ENCODE assay signal across 8 mouse cellular contexts in the genomic region with DNA sequence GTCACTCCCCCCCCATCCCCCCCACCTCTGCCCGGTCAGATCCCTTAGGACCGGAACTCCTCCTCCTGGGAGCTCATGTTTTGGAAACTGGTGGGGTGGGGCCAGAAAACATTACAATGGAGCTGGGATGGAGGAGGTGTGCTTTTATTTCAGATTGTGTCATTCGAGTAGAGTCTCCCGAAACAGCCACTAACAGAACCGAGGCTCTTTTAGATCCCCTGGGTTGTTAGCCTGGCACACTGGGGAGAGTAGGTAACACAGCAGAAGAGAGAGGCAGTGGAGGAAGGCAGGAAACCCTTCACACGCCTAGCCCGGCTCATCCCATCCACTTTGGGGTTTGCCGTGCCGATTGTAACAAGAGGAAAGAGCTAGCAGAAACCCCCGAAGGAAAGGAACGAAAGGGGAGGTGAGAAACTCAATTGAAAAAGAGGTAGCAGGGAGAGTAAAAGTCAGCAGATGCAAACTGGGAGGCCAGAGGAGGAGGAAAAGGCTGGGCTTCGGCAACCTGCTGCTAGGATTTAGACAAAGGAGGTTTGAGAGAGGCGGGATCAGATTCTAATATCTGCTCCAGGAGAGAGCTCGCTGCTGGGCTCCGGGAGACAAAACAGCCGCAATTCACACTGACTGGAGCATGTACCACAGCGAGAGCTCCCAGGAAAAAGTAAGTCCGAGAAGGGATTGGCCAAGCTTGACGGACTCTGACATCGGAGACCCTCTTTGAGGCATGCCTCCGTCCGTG. TPM values are rescaled to one million over a fixed set of nuclear protein-coding genes. Genes with fewer than 3 reads are reported as not detected.
DNase-seq lines count a peak whose midpoint lies in the region; ATAC-seq lines count a peak whose summit lies in the region.

No protein-coding gene starts in this region.

- H3K4me2 ChIP-seq in forebrain, embryonic 11.5 days (ENCODE audit: low read depth, low read length, severe bottlenecking), result peak overlapping the region; percentile 62
- H3K4me2 ChIP-seq in intestine, embryonic 15.5 days (replicated peaks), result peak overlapping the region; percentile 62

- H3K36me3 ChIP-seq in forebrain, embryonic 11.5 days (ENCODE audit: control insufficient read depth, insufficient read depth, low read length), result no peaks in the 10 kb centered on the region
- H3K36me3 ChIP-seq in intestine, embryonic 15.5 days, result no peaks in the 10 kb centered on the region

- H3K4me3 ChIP-seq in forebrain, embryonic 11.5 days (ENCODE audit: low read depth, low read length), result peak overlapping the region; percentile 29
- peak overlapping the region; percentile 29 for H3K4me3 ChIP-seq in intestine, embryonic 15.5 days (replicated peaks)

- H3K9ac ChIP-seq in forebrain, embryonic 11.5 days (ENCODE audit: low read length), result peak overlapping the region; percentile 59
- H3K9ac ChIP-seq in intestine, embryonic 15.5 days, result peak overlapping the region; percentile 27

- peaks cover 9% of the 10 kb centered on the region; the same call in 1 of the 2 replicates for H3K4me1 ChIP-seq in forebrain, embryonic 11.5 days (replicated peaks; ENCODE audit: control insufficient read depth, insufficient read depth, low read length)
- H3K4me1 ChIP-seq in intestine, embryonic 15.5 days (replicated peaks), result peaks cover 16% of the 10 kb centered on the region; the same call in 1 of the 2 replicates

- peak; percentile 55 for ATAC-seq in forebrain, embryonic 11.5 days (replicated peaks; ENCODE audit: low FRiP score)
- peak; percentile 20; the same call in 1 of the 2 replicates for ATAC-seq in intestine, embryonic 15.5 days

- no peaks in the 10 kb centered on the region for H3K9me3 ChIP-seq in forebrain, embryonic 11.5 days (ENCODE audit: control insufficient read depth, low read length)
- H3K9me3 ChIP-seq in intestine, embryonic 15.5 days, result no peaks in the 10 kb centered on the region

- H3K27me3 ChIP-seq in forebrain, embryonic 11.5 days (ENCODE audit: control insufficient read depth, insufficient read depth, low read length), result no peaks in the 10 kb centered on the region; the same call in 1 of the 2 replicates
- H3K27me3 ChIP-seq in intestine, embryonic 15.5 days (replicated peaks), result no peaks in the 10 kb centered on the region

- H3K27ac ChIP-seq in forebrain, embryonic 11.5 days (ENCODE audit: low read depth, low read length), result no peak overlapping the region
- H3K27ac ChIP-seq in intestine, embryonic 15.5 days, result peak overlapping the region; percentile 1; the same call in 1 of the 2 replicates

- 1% methylated on average over 22 of the region's 22 CpGs for WGBS in forebrain, embryonic 11.5 days
- WGBS in intestine, embryonic 15.5 days, result 12% methylated on average over 22 of the region's 22 CpGs

- DNase-seq in layer of hippocampus, postnatal 36 days, result peak; percentile 20 to 22
- DNase-seq in layer of hippocampus, adult 8-10 months (ENCODE audit: low spot score in 2 of 2), result no peak
- DNase-seq in forebrain, embryonic 11.5 days (ENCODE audit: low spot score), result peak; percentile 64
- DNase-seq in lung, postnatal 14 days, result peak; percentile 32
- no peak for DNase-seq in thymus, postnatal 0 days (ENCODE audit: low spot score)
- DNase-seq in layer of hippocampus, adult 11-12 months (ENCODE audit: low spot score), result no peak
- no peak for DNase-seq in thymus, postnatal 25 days

RNA-seq across cellular contexts. Expression of a gene that starts 27.3 kb away (rescaled TPM):
- 10 to 100 TPM; 16.7 to 17.7 TPM for total RNA-seq in layer of hippocampus, postnatal 36 days (2021)
- total RNA-seq in layer of hippocampus, adult 8-10 months (2022), result 10 to 100 TPM; 14.9 to 21.2 (median 18.1) TPM
- 2.8 and 3.8 TPM in 2 replicates for polyA plus RNA-seq in forebrain, embryonic 11.5 days (2014; fragmentation: Nextera tagmentation; extraction: Ambion mirVana)
- polyA plus RNA-seq in intestine, embryonic 15.5 days (2015; fragmentation: Nextera tagmentation; extraction: Ambion mirVana), result 12.2 and 12.4 TPM in 2 replicates
- polyA plus RNA-seq in thymus, postnatal 0 days (2015; fragmentation: Nextera tagmentation; extraction: Ambion mirVana), result 0.77 and 0.82 TPM in 2 replicates

Comparison
In these comparisons a context has a peak if more than half of its experiments do, and no peak if none do; other contexts are left out.
1. DNase-seq: peak in layer of hippocampus, postnatal 36 days (2 of 2), forebrain, embryonic 11.5 days (single experiment) and lung, postnatal 14 days (single experiment); none in layer of hippocampus, adult 8-10 months (0 of 2), thymus, postnatal 0 days (single experiment), layer of hippocampus, adult 11-12 months (single experiment) and thymus, postnatal 25 days (single experiment).